In genomic region chr5:31295606-31296141, GRCm38 (mm10) we compare ENCODE assay signal across 8 mouse cellular contexts. TPM values are rescaled to one million over a fixed set of nuclear protein-coding genes. Genes with fewer than 3 reads are reported as not detected.
DNase-seq lines count a peak whose midpoint lies in the region; ATAC-seq lines count a peak whose summit lies in the region.

Fndc4 (minus strand) TSS chr5:31296080.

- DNase-seq in kidney, adult 11 months: peak; percentile 9
- DNase-seq in kidney, adult 8-10 months: no peak
- DNase-seq in cerebellum, adult 11 months: peak; percentile 63
- peak; percentile 80 for DNase-seq in intestine, embryonic 14.5 days (ENCODE audit: low spot score)
- DNase-seq in neural tube, embryonic 10.5 days (ENCODE audit: extremely low spot score, low spot score): peak; percentile 77
- DNase-seq in thymus, postnatal 36 days: no peak

- ATAC-seq in forebrain, embryonic 16.5 days: peak; percentile 84
- peak; percentile 61 for ATAC-seq in intestine, embryonic 14.5 days (replicated peaks; ENCODE audit: low FRiP score, low TSS enrichment, low read depth)
- ATAC-seq in limb, embryonic 13.5 days (ENCODE audit: low FRiP score, low read depth): peak; percentile 71

- peak within 1 kb of the TSS; percentile 96 for H3K9ac ChIP-seq in forebrain, embryonic 16.5 days (replicated peaks; ENCODE audit: low read depth, low read length)
- peak within 1 kb of the TSS; percentile 84 for H3K9ac ChIP-seq in intestine, embryonic 14.5 days (ENCODE audit: low read length)
- H3K9ac ChIP-seq in limb, embryonic 13.5 days: peak within 1 kb of the TSS; percentile 94

- H3K27me3 ChIP-seq in forebrain, embryonic 16.5 days (replicated peaks; ENCODE audit: control insufficient read depth, insufficient read depth, low read length): no peaks in the 10 kb centered on the region
- no peaks in the 10 kb centered on the region for H3K27me3 ChIP-seq in intestine, embryonic 14.5 days (replicated peaks; ENCODE audit: control insufficient read depth, insufficient read depth, low read length)
- no peaks in the 10 kb centered on the region for H3K27me3 ChIP-seq in limb, embryonic 13.5 days

- H3K4me1 ChIP-seq in forebrain, embryonic 16.5 days (replicated peaks; ENCODE audit: control insufficient read depth, insufficient read depth, low read length): peaks cover 23% of the 10 kb centered on the region
- H3K4me1 ChIP-seq in intestine, embryonic 14.5 days (replicated peaks; ENCODE audit: control insufficient read depth, insufficient read depth, low read length): peaks cover 12% of the 10 kb centered on the region
- peaks cover 20% of the 10 kb centered on the region for H3K4me1 ChIP-seq in limb, embryonic 13.5 days

- H3K36me3 ChIP-seq in forebrain, embryonic 16.5 days (ENCODE audit: control insufficient read depth, insufficient read depth): peaks cover 2% of the 10 kb centered on the region; the same call in 1 of the 2 replicates
- H3K36me3 ChIP-seq in intestine, embryonic 14.5 days (ENCODE audit: control insufficient read depth, insufficient read depth, low read length): peaks cover 25% of the 10 kb centered on the region
- H3K36me3 ChIP-seq in limb, embryonic 13.5 days: peaks cover 21% of the 10 kb centered on the region

- H3K27ac ChIP-seq in forebrain, embryonic 16.5 days (ENCODE audit: low read length): peak within 1 kb of the TSS; percentile 78
- 0 out of 2 replicates have a peak within 1 kb of the TSS, but pooled peaks have one; percentile 43 for H3K27ac ChIP-seq in intestine, embryonic 14.5 days (ENCODE audit: low read depth)
- H3K27ac ChIP-seq in limb, embryonic 13.5 days: peak within 1 kb of the TSS; percentile 55; the same call in 1 of the 2 replicates

- peak within 1 kb of the TSS; percentile 79 for H3K4me3 ChIP-seq in forebrain, embryonic 16.5 days (replicated peaks; ENCODE audit: low read length)
- H3K4me3 ChIP-seq in intestine, embryonic 14.5 days (ENCODE audit: low read depth, low read length): peak within 1 kb of the TSS; percentile 90
- peak within 1 kb of the TSS; percentile 90 for H3K4me3 ChIP-seq in limb, embryonic 13.5 days

- peak within 1 kb of the TSS; percentile 84 for H3K4me2 ChIP-seq in forebrain, embryonic 16.5 days (ENCODE audit: low read length)
- H3K4me2 ChIP-seq in intestine, embryonic 14.5 days (ENCODE audit: low read length): peak within 1 kb of the TSS; percentile 91
- peak within 1 kb of the TSS; percentile 88 for H3K4me2 ChIP-seq in limb, embryonic 13.5 days (replicated peaks)

- WGBS in forebrain, embryonic 16.5 days: under 1% methylated on average over 45 of the region's 46 CpGs
- WGBS in intestine, embryonic 14.5 days: under 1% methylated on average over 27 of the region's 46 CpGs
- under 1% methylated on average over 32 of the region's 46 CpGs for WGBS in limb, embryonic 13.5 days

- H3K9me3 ChIP-seq in forebrain, embryonic 16.5 days (ENCODE audit: control insufficient read depth, low read length): no peaks in the 10 kb centered on the region
- no peaks in the 10 kb centered on the region for H3K9me3 ChIP-seq in intestine, embryonic 14.5 days (ENCODE audit: control insufficient read depth, low read length)
- H3K9me3 ChIP-seq in limb, embryonic 13.5 days: no peaks in the 10 kb centered on the region

RNA-seq across cellular contexts. Expression of gene Fndc4, which starts in this region (rescaled TPM):
- polyA plus RNA-seq in forebrain, embryonic 16.5 days (2015; fragmentation: Nextera tagmentation; extraction: Ambion mirVana): 81.8 and 90.6 TPM in 2 replicates
- polyA plus RNA-seq in intestine, embryonic 14.5 days (2014; fragmentation: Nextera tagmentation; extraction: Ambion mirVana): 39.9 and 41.9 TPM in 2 replicates
- polyA plus RNA-seq in limb, embryonic 13.5 days (2015; fragmentation: Nextera tagmentation; extraction: Ambion mirVana): 83.5 and 84.4 TPM in 2 replicates

Comparison
In these comparisons a context has a peak if more than half of its experiments do, and no peak if none do; other contexts are left out.
1. DNase-seq: peak in kidney, adult 11 months (single experiment), cerebellum, adult 11 months (single experiment), intestine, embryonic 14.5 days (single experiment) and neural tube, embryonic 10.5 days (single experiment); none in kidney, adult 8-10 months (0 of 2) and thymus, postnatal 36 days (0 of 2).
2. Peak in every context shown above with its lines, with median percentiles within 50 percentile points of each other: ATAC-seq, H3K27ac ChIP-seq, H3K4me2 ChIP-seq, H3K4me3 ChIP-seq and H3K9ac ChIP-seq.